Mouse (Mus musculus) midbrain, embryonic 14.5 days (tissue): ENCODE measurements around the gene Stpg1. TPM values are rescaled to one million over a fixed set of nuclear protein-coding genes. Genes with fewer than 3 reads are reported as not detected.

Experiments
- ATAC-seq: fragments of 200-750 bp; cut with Nextera tagmentation; 2 replicates; pipeline ENCODE4 v1.8.0; 2017; ENCODE audit warnings: moderate number of reproducible peaks, moderate library complexity; ENCODE audit not compliant: low FRiP score, low TSS enrichment
- DNase-seq: peaks from one replicate; pipeline ENCODE4 v3.0.0-alpha.2; 2015
- H3K27ac ChIP-seq: fragments of 300-500 bp; sonication (generic); replicated peaks from 2 replicates; pipeline ENCODE4 v1.5.1; 2014; ENCODE audit warnings: mild to moderate bottlenecking, low read depth, low read length, moderate library complexity
- H3K27me3 ChIP-seq: fragments of 300-500 bp; sonication (generic); 2 replicates; pipeline ENCODE4 v1.6.1; 2014; ENCODE audit warnings: low read length, control low read depth, mixed read lengths; ENCODE audit not compliant: control insufficient read depth, insufficient read depth
- H3K36me3 ChIP-seq: fragments of 300-500 bp; sonication (generic); 2 replicates; pipeline ENCODE4 v1.6.1; 2014; ENCODE audit warnings: low read length, control low read depth; ENCODE audit not compliant: control insufficient read depth, insufficient read depth
- H3K4me1 ChIP-seq: fragments of 300-500 bp; sonication (generic); 2 replicates; pipeline ENCODE4 v1.6.1; 2014; ENCODE audit warnings: mild to moderate bottlenecking, antibody characterized with exemption, low read length, control low read depth; ENCODE audit not compliant: control insufficient read depth, insufficient read depth
- H3K4me2 ChIP-seq: fragments of 300-500 bp; sonication (generic); 2 replicates; pipeline ENCODE4 v1.6.1; 2014; ENCODE audit warnings: mild to moderate bottlenecking, low read length, moderate library complexity
- H3K4me3 ChIP-seq: fragments of 300-500 bp; sonication (generic); replicated peaks from 2 replicates; pipeline ENCODE4 v1.5.1; 2014; ENCODE audit warnings: low read depth, low read length
- H3K9ac ChIP-seq: fragments of 300-500 bp; sonication (generic); replicated peaks from 2 replicates; pipeline ENCODE4 v1.6.1; 2014; ENCODE audit warnings: mild to moderate bottlenecking, low read length, moderate library complexity
- H3K9me3 ChIP-seq: fragments of 300-500 bp; sonication (generic); 2 replicates; pipeline ENCODE4 v1.6.1; 2016; ENCODE audit warnings: low read length, control low read depth, mixed read lengths; ENCODE audit not compliant: control insufficient read depth
- WGBS: fragments of 180-500 bp; shearing (Covaris S2); extraction: QIAGEN DNeasy Blood & Tissue Kit; methylation state at CpG from one replicate; pipeline ENCODE4 v1.1.7; 2014; 5-methylcytosine and 5-hydroxymethylcytosine counted together
- polyA plus RNA-seq: library from polyadenylated mRNA; unstranded; fragments of >200 nt; fragmentation: Nextera tagmentation; extraction: Ambion mirVana; gene quantifications from 2 replicates; pipeline ENCODE4 v1.2.1, GENCODE M21; 2014

Stpg1 gene
- polyA plus RNA-seq, 1 experiment from 2014 or later, result 0.68 TPM

- H3K4me1 ChIP-seq, result no peaks in the 10 kb centered on the region
- H3K4me3 ChIP-seq, result no peak overlapping the region
- DNase-seq, result no peak
- 88% methylated on average over 11 of the region's 11 CpGs for WGBS
- no peak overlapping the region for H3K27ac ChIP-seq
- H3K9me3 ChIP-seq, result no peaks in the 10 kb centered on the region
- no peaks in the 10 kb centered on the region for H3K27me3 ChIP-seq
- peaks cover 15% of the 10 kb centered on the region for H3K36me3 ChIP-seq
- H3K4me2 ChIP-seq, result no peak overlapping the region
- H3K9ac ChIP-seq, result no peak overlapping the region
- no peak for ATAC-seq
These were observed 8.2 kb upstream of the Stpg1 start for GRCm38 (mm10) chr4:135486352-135486751.

GRCm38 (mm10) chr4:135489256-135489655, 5.3 kb upstream of the Stpg1 start:
- no peak for DNase-seq
- H3K9ac ChIP-seq, result no peak overlapping the region
- H3K4me1 ChIP-seq, result peaks cover 5% of the 10 kb centered on the region
- WGBS, result 88% methylated on average over 7 of the region's 7 CpGs
- no peak overlapping the region for H3K4me3 ChIP-seq
- H3K27me3 ChIP-seq, result no peaks in the 10 kb centered on the region
- H3K4me2 ChIP-seq, result no peak overlapping the region
- no peaks in the 10 kb centered on the region for H3K9me3 ChIP-seq
- H3K36me3 ChIP-seq, result peaks cover 15% of the 10 kb centered on the region
- ATAC-seq, result no peak
- no peak overlapping the region for H3K27ac ChIP-seq

GRCm38 (mm10) chr4:135493271-135493670, 1.3 kb upstream of the Stpg1 start:
- no peak for ATAC-seq
- WGBS, result 60% methylated on average over 4 of the region's 4 CpGs

GRCm38 (mm10) chr4:135493691-135494520, 684 bp upstream of the Stpg1 start:
- peak overlapping the region; percentile 64 for H3K4me3 ChIP-seq
- no peaks in the 10 kb centered on the region for H3K9me3 ChIP-seq
- peak overlapping the region; percentile 60 for H3K27ac ChIP-seq
- peak overlapping the region; percentile 54 for H3K9ac ChIP-seq
- WGBS, result 1% methylated on average over 33 of the region's 33 CpGs
- peaks cover 10% of the 10 kb centered on the region for H3K4me1 ChIP-seq
- H3K4me2 ChIP-seq, result peak overlapping the region; percentile 89
- ATAC-seq (0 out of 2 replicates have a peak, but pooled peaks have one; percentile 19), DNase-seq (peak; percentile 70)
- peaks cover 14% of the 10 kb centered on the region for H3K36me3 ChIP-seq
- H3K27me3 ChIP-seq, result no peaks in the 10 kb centered on the region

More at GRCm38 (mm10) chr4:135493271-135493670, 1.3 kb upstream of the Stpg1 start:
- Histone ChIP-seq H3K4me1 (peaks cover 10% of the 10 kb centered on the region), H3K27ac (no peak overlapping the region; the same call in 1 of the 2 replicates), H3K27me3 (no peaks in the 10 kb centered on the region), H3K4me2 (peak overlapping the region; percentile 89), H3K9ac (peak overlapping the region; percentile 54), H3K4me3 (peak overlapping the region; percentile 64), H3K36me3 (peaks cover 15% of the 10 kb centered on the region), H3K9me3 (no peaks in the 10 kb centered on the region)
- no peak for DNase-seq

- Histone ChIP-seq H3K9me3 (no peaks in the 10 kb centered on the region), H3K4me2 (peak overlapping the region; percentile 89), H3K4me1 (peaks cover 10% of the 10 kb centered on the region), H3K9ac (0 out of 2 replicates have a peak overlapping the region, but pooled peaks have one; percentile 45), H3K27me3 (no peaks in the 10 kb centered on the region), H3K36me3 (peaks cover 3% of the 10 kb centered on the region; the same call in 1 of the 2 replicates), H3K27ac (no peak overlapping the region), H3K4me3 (peak overlapping the region; percentile 64)
- ATAC-seq (no peak), DNase-seq (peak; percentile 27)
- WGBS, result 9% methylated on average over 9 of the region's 9 CpGs
These were observed 804 bp downstream of the Stpg1 start for GRCm38 (mm10) chr4:135495397-135495791.

- DNase-seq (peak; percentile 72), ATAC-seq (no peak)
- H3K9ac ChIP-seq, result no peak overlapping the region
- WGBS, result 15% methylated on average over 18 of the region's 18 CpGs
- H3K4me1 ChIP-seq, result peaks cover 10% of the 10 kb centered on the region
- no peaks in the 10 kb centered on the region for H3K27me3 ChIP-seq
- 0 out of 2 replicates have a peak, but pooled peaks cover 2% of the 10 kb centered on the region for H3K9me3 ChIP-seq
- H3K36me3 ChIP-seq, result no peaks in the 10 kb centered on the region
- peak overlapping the region; percentile 89 for H3K4me2 ChIP-seq
- H3K27ac ChIP-seq, result no peak overlapping the region
- H3K4me3 ChIP-seq, result peak overlapping the region; percentile 64
These were observed 1.2 kb downstream of the Stpg1 start for GRCm38 (mm10) chr4:135495810-135496209.

- WGBS, result 87% methylated on average over 6 of the region's 6 CpGs
- no peak overlapping the region for H3K4me3 ChIP-seq
- H3K27me3 ChIP-seq, result no peaks in the 10 kb centered on the region
- no peak overlapping the region for H3K9ac ChIP-seq
- H3K9me3 ChIP-seq, result 0 out of 2 replicates have a peak, but pooled peaks cover 4% of the 10 kb centered on the region
- no peak for ATAC-seq
- H3K36me3 ChIP-seq, result no peaks in the 10 kb centered on the region
- H3K4me2 ChIP-seq, result no peak overlapping the region
- H3K27ac ChIP-seq, result no peak overlapping the region
- no peak for DNase-seq
- peaks cover 10% of the 10 kb centered on the region for H3K4me1 ChIP-seq
These were observed 3.5 kb downstream of the Stpg1 start for GRCm38 (mm10) chr4:135498136-135498535.

- Histone ChIP-seq H3K27me3 (no peaks in the 10 kb centered on the region), H3K27ac (no peak overlapping the region), H3K9me3 (0 out of 2 replicates have a peak, but pooled peaks cover 4% of the 10 kb centered on the region), H3K4me1 (0 out of 2 replicates have a peak, but pooled peaks cover 5% of the 10 kb centered on the region), H3K9ac (no peak overlapping the region), H3K4me2 (no peak overlapping the region), H3K36me3 (no peaks in the 10 kb centered on the region), H3K4me3 (no peak overlapping the region)
- DNase-seq (no peak), ATAC-seq (no peak)
- WGBS, result 64% methylated on average over 3 of the region's 3 CpGs
These were observed 5.2 kb downstream of the Stpg1 start for GRCm38 (mm10) chr4:135499831-135500230.
